Mouse (Mus musculus) kidney, adult 2 months (tissue): ENCODE measurements at regions not wholly inside any gene's neighbourhood (a gene's known extent, or its start where the extent isn't known, plus 50 kb on each side); places are given as distances from the start of the nearest gene placed in this dataset.

Experiments used
- DNase-seq: peaks from one replicate; pipeline ENCODE4 v3.0.0; 2021
- H3K27ac ChIP-seq: fragments of 200-500 bp; 2 replicates; pipeline ENCODE4 v1.5.1; 2012; ENCODE audit warnings: low read depth, low read length, control low read depth, inconsistent platforms; ENCODE audit not compliant: insufficient read depth
- H3K27me3 ChIP-seq: fragments of 200-500 bp; replicated peaks from 2 replicates; pipeline ENCODE4 v1.6.1; 2012; ENCODE audit warnings: mild to moderate bottlenecking, moderate library complexity, low read length, inconsistent platforms; ENCODE audit not compliant: control insufficient read depth, insufficient read depth
- H3K36me3 ChIP-seq: fragments of 200-500 bp; 2 replicates; pipeline ENCODE4 v1.6.1; 2012; ENCODE audit warnings: mild to moderate bottlenecking, moderate library complexity, low read length, inconsistent platforms; ENCODE audit not compliant: control insufficient read depth, insufficient read depth
- H3K4me1 ChIP-seq: fragments of 200-500 bp; 2 replicates; pipeline ENCODE4 v1.6.1; 2011; ENCODE audit warnings: low read length; ENCODE audit not compliant: control insufficient read depth, insufficient read depth
- H3K4me3 ChIP-seq: fragments of 200-500 bp; 2 replicates; pipeline ENCODE4 v1.5.1; 2011; ENCODE audit warnings: mild to moderate bottlenecking, low read depth, low read length, control low read depth; ENCODE audit not compliant: insufficient read depth
- CTCF ChIP-seq: fragments of 200-500 bp; conservative IDR thresholded peaks from 2 replicates; pipeline ENCODE4 v1.5.1; 2011; ENCODE audit warnings: low read depth, mild to moderate bottlenecking, control low read depth, low read length, moderate library complexity, mixed read lengths; ENCODE audit not compliant: insufficient read depth, insufficient read length
- POLR2A ChIP-seq: fragments of 200-500 bp; IDR thresholded peaks from one replicate; pipeline ENCODE4 v1.6.1; 2011; ENCODE audit warnings: low read depth, low read length, control low read depth
- WGBS: fragments of 180-500 bp; shearing (Covaris S2); methylation state at CpG from one replicate; pipeline ENCODE4 v1.1.7; 2018; 5-methylcytosine and 5-hydroxymethylcytosine counted together

DNA sequence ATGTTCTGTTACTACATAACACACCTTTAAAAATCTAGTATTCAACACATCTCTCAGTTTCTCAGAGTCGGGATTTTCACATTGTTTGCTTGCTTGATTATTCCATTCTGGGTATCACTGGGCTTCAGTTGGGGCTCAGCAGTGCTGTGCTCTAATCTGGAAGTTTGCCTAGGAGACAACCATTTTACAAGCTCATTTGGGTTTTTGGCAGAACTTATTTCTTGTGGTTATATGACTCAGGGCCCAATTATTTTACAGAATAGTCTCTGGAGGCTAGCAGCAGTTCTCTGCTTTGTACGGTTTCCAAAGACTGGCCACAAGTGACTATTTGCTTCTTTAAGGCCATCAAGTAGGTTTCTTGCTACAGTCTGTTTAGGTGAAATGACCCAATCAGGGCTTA is 565.4 kb downstream of the Nup35 start:
- Histone ChIP-seq H3K4me3 (no peak overlapping the region), H3K27ac (no peak overlapping the region), H3K4me1 (peaks cover 4% of the 10 kb centered on the region; the same call in 1 of the 2 replicates), H3K27me3 (no peaks in the 10 kb centered on the region), H3K36me3 (no peaks in the 10 kb centered on the region)
- 84% methylated on average over 2 of the region's 2 CpGs for WGBS
- DNase-seq = no peak
- TF ChIP-seq POLR2A (no peak), CTCF (no peak)

DNA sequence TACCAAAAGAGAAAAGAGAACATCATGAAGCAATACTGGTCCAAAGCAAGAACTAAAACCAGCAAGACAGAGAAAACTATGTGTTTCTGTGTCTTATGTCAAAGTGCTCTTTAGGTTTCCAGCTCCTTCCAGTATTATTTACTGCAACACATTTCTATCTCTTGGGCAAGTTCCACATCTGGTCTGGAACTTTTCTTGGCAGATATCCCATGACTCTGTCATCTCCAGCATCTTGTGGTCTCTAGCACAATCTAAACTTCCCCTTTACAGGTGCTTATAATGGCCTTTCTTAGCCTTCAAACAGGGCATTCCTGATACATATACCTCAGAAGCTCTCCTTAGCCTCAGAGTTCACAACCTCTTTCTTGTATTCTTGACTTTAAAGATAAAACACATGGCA is 568.9 kb downstream of the Nup35 start:
- Histone ChIP-seq H3K27me3 (no peaks in the 10 kb centered on the region), H3K4me3 (no peak overlapping the region), H3K4me1 (peaks cover 4% of the 10 kb centered on the region; the same call in 1 of the 2 replicates), H3K27ac (no peak overlapping the region), H3K36me3 (no peaks in the 10 kb centered on the region)
- TF ChIP-seq POLR2A = no peak
- TF ChIP-seq CTCF = no peak
- no peak for DNase-seq

DNA sequence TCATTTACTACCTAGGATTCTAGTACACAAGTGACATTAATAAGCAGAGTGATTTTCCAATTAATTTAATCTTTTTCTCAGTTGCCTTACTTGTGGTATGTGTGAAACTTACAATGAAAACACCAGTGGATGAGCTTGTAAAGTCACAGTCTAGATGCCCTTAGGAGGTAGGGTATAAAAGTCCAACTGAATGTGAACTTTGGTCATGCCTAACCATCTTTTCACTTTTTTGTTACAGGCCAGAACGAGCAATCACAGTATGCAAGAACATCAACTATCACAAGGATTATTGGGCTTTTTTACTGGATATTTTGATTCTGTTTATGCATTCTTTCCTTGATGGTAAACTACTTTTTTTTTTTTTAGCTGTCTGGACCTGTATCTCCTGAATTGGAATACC is 573.8 kb downstream of the Nup35 start:
- peak; percentile 74 for DNase-seq
- WGBS = 54% methylated on average over 1 of the region's 1 CpGs
- TF ChIP-seq CTCF = no peak
- TF ChIP-seq POLR2A = no peak
- Histone ChIP-seq H3K4me1 (peaks cover 4% of the 10 kb centered on the region; the same call in 1 of the 2 replicates), H3K4me3 (no peak overlapping the region), H3K36me3 (no peaks in the 10 kb centered on the region), H3K27me3 (no peaks in the 10 kb centered on the region), H3K27ac (no peak overlapping the region)

DNA sequence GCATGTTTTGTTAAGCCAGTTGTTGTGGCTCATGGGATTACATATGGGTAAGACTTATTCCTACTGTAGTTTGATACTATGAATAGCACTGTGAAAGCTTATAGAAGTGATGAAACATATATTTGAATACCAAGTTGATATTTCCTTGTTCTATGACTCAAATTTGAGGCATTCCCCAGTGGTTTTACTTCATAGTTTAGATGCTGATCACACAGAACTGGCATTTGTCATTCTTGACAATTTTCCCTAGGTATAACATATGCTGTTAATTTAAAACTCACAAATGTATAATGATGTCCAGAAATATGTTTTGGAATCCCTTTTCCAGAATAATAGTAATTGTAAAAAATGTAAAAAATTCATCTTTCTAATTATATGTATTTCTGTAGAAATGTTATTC is 583.5 kb downstream of the Nup35 start:
- H3K27ac ChIP-seq = no peak overlapping the region
- no peaks in the 10 kb centered on the region for H3K36me3 ChIP-seq
- TF ChIP-seq POLR2A (no peak), CTCF (no peak)
- no peak for DNase-seq
- no peaks in the 10 kb centered on the region for H3K4me1 ChIP-seq
- H3K27me3 ChIP-seq = no peaks in the 10 kb centered on the region
- no peak overlapping the region for H3K4me3 ChIP-seq
